Mouse (Mus musculus) pancreas, adult 10 weeks (tissue): ENCODE data around the gene Selenok. TPM values are rescaled to one million over a fixed set of nuclear protein-coding genes. Genes with fewer than 3 reads are reported as not detected.

Source experiments
- polyA plus RNA-seq: library from polyadenylated mRNA; stranded (reverse); fragments of 350-450 nt; fragmentation: Illumina TruSeq; extraction: RNeasy Lipid Tissue Mini Kit (QIAGEN cat#74804); gene quantifications from one replicate; pipeline ENCODE4 v1.2.3, GENCODE M21; 2015; ENCODE audit warnings: low read depth, low replicate concordance; ENCODE audit not compliant: insufficient read depth

Gene Selenok
- polyA plus RNA-seq, result 26.5 TPM

GRCm38 (mm10) chr14:29968075-29968821 lies at the start of gene Selenok:
TSS of gene Selenok (plus strand) at chr14:29968308.

DNA sequence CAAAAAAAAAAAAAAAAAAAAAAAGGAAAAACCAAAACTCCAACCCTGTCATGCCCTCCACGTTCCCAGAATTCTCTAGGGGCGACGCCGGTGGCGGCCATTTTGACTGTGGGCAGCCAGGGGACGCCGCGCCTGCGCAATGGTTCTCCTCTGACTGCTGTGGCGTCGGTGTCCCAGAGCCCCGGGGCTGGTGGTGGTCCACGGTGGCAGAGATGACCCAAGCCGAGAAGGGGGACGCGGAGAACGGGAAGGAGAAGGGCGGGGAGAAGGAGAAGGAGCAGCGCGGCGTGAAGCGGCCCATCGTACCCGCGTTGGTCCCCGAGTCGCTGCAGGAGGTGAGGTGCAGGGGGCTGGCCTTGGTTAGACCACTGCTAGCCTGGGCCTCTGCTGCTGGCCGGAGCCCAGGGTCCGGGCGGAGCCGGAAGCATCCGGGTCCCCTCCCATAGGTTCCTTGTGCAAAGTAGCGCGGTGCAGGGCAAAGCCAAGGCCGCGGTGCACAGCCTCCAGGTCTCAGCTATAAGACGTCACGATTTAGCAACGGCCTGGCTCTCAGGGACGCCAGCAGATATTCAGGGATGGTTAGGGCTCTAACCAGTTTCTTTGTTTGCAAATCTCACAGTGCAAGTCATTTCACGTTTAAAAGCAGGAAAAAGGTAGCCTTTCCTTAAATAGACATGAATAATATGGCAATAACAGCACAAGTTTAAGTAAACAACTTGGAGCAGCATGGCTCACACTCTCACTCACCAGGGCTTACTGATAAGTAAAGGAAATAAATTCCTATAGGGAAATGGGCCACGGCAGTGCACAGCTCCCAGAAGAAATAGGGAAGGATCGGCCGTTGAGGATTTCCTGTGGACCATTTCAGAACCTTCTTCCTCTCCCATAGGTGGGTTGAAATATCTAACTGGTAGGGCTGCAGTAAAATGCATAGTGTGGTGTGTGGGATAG lies 10.4 kb downstream of the Selenok start, which contains the start of gene Actr8:
Gene Actr8, plus strand, starts transcription at position 84 of the 951 bp plus-strand sequence.

DNA sequence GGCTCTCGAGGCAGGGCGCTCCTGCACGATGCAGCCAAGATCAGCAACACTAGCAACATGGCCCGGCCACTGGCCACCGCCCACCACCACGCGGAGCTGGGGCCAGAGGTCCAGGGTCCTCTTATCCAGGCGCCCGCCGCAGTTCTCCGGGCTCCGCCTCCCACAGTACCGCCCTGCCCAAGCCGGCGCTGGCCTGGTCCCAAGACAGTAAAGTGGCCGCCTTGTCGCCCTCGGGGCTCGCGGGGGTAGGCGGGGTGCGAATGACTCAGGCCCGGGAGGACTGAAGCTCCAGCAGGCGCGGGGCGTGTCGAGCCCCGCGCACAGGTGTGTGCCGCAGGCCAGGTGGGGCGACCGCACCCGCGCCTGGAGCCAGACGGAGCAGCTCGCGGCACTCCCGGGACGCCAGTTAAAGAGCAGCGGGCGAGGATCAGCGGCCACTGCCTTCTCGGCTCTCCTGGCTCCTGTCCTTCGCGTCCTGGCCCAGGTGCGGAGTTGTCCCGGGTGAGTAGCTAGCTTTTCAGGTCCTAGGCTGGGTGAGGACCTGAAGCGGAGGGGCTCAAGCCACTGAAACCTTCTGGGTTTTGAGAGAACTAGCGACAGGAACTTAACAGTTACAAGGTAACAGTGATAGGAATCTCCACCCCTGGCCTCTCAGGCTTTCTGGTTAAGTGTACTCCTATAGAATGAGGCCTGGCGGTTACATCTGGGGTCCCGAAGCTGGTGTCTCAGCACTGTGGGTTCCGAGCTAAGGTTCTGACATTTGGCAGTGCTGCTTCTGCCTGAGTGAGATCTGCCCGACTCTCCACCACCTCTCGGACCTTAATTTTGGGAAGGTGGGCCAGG lies 40.8 kb downstream of the Selenok start, which contains the start of the genes Il17rb and Chdh:
Gene Il17rb, minus strand, starts transcription at position 164 of the 843 bp plus-strand sequence.
Gene Chdh, plus strand, starts transcription at position 291 of the 843 bp plus-strand sequence.

Other genes starting within 250 kb of the Selenok start
- not detected for gene Cacna2d3, start 246.4 kb upstream of the Selenok start, polyA plus RNA-seq
- 12.6 TPM for gene Actr8, start 10.0 kb downstream of the Selenok start, polyA plus RNA-seq
- 0.85 TPM for gene Il17rb, start 40.6 kb downstream of the Selenok start, polyA plus RNA-seq
- 3.8 TPM for gene Chdh, start 40.7 kb downstream of the Selenok start, polyA plus RNA-seq